Mouse (Mus musculus): ENCODE results near the gene Kat7. TPM values are rescaled to one million over a fixed set of nuclear protein-coding genes. Genes with fewer than 3 reads are reported as not detected.

Kat7 gene
- polyA plus RNA-seq, 1 experiment from 2014 or later, result 70.0 TPM

- H3K27me3 ChIP-seq, result no peaks in the 10 kb centered on the region
- peak overlapping the region; percentile 97 for H3K4me2 ChIP-seq (replicated peaks)
- H3K9me3 ChIP-seq (replicated peaks), result no peaks in the 10 kb centered on the region
- no peaks in the 10 kb centered on the region for H3K36me3 ChIP-seq
- no peak for ATAC-seq (ENCODE audit: insufficient number of reproducible peaks, low FRiP score, low TSS enrichment, low read depth)
- 0 out of 2 replicates have a peak overlapping the region, but pooled peaks have one; percentile 85 for H3K27ac ChIP-seq (replicated peaks)
- WGBS, result 60% methylated on average over 4 of the region's 4 CpGs
- peaks cover 22% of the 10 kb centered on the region for H3K4me1 ChIP-seq
- H3K9ac ChIP-seq, result no peak overlapping the region
- H3K4me3 ChIP-seq (replicated peaks), result peak overlapping the region; percentile 64; the same call in 1 of the 2 replicates
Measured at GRCm38 (mm10) chr11:95257930-95258329, 52.1 kb downstream of the Kat7 start.

DNA sequence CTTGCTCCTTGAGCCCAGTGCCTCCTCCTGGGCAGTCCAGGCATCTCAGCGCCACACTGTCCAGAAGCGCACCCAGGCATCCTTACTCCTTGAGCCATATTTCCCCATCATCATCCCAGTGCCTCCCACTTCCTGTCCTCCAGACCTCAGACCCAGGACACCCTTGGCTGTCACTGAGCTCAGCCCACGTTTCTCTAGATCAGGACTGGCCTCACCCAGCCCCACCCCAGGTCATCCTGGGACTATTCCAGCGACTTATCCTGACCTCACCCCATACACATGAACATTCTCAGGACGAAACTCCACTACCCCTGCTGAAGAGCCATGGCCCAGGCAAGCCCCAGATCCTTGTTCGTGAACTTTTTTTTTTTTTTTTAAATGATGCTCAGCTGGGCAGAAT is 54.3 kb downstream of the Kat7 start:
- Histone ChIP-seq H3K27ac (replicated peaks) (no peak overlapping the region), H3K9ac (no peak overlapping the region), H3K36me3 (no peaks in the 10 kb centered on the region), H3K4me2 (replicated peaks) (no peak overlapping the region), H3K4me3 (replicated peaks) (no peak overlapping the region), H3K27me3 (no peaks in the 10 kb centered on the region), H3K4me1 (peaks cover 28% of the 10 kb centered on the region), H3K9me3 (replicated peaks) (no peaks in the 10 kb centered on the region)
- no peak for ATAC-seq (ENCODE audit: insufficient number of reproducible peaks, low FRiP score, low TSS enrichment, low read depth)
- whole genome bisulfite sequencing, result 75% methylated on average over 6 of the region's 6 CpGs

- no peak overlapping the region for H3K27ac ChIP-seq (replicated peaks)
- H3K9me3 ChIP-seq (replicated peaks), result no peaks in the 10 kb centered on the region
- no peaks in the 10 kb centered on the region for H3K27me3 ChIP-seq
- no peak for ATAC-seq (ENCODE audit: insufficient number of reproducible peaks, low FRiP score, low TSS enrichment, low read depth)
- no peak overlapping the region for H3K4me3 ChIP-seq (replicated peaks)
- no peak overlapping the region for H3K9ac ChIP-seq
- no peak overlapping the region for H3K4me2 ChIP-seq (replicated peaks)
- WGBS, result 71% methylated on average over 8 of the region's 8 CpGs
- H3K36me3 ChIP-seq, result no peaks in the 10 kb centered on the region
- peaks cover 31% of the 10 kb centered on the region for H3K4me1 ChIP-seq
Measured at GRCm38 (mm10) chr11:95254165-95254564, 55.9 kb downstream of the Kat7 start.

DNA sequence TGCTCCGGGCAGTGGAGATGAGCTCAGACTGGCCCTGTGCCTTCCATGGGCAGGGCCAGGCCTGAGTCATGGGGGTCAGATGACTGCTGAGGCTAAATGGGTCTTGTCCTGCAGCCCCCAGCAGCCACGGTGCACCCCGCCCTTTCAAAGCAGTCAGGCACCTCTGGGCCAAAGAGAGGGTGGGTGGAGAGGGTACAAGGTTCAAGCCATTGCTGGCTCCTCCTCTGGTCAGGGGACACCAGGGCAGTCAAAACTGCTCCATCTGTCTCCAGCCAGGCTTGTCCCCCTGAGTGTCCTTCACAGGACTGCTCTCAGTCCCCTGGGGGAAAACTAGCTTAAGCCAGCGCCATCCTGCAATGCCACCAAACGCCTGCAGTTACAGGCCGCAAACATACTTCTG is 57.9 kb downstream of the Kat7 start:
- Histone ChIP-seq H3K9me3 (replicated peaks) (no peaks in the 10 kb centered on the region), H3K4me2 (replicated peaks) (no peak overlapping the region), H3K27ac (replicated peaks) (no peak overlapping the region), H3K36me3 (no peaks in the 10 kb centered on the region), H3K9ac (no peak overlapping the region), H3K27me3 (no peaks in the 10 kb centered on the region), H3K4me3 (replicated peaks) (no peak overlapping the region), H3K4me1 (peaks cover 28% of the 10 kb centered on the region)
- ATAC-seq (ENCODE audit: insufficient number of reproducible peaks, low FRiP score, low TSS enrichment, low read depth), result no peak
- WGBS, result 83% methylated on average over 6 of the region's 6 CpGs

DNA sequence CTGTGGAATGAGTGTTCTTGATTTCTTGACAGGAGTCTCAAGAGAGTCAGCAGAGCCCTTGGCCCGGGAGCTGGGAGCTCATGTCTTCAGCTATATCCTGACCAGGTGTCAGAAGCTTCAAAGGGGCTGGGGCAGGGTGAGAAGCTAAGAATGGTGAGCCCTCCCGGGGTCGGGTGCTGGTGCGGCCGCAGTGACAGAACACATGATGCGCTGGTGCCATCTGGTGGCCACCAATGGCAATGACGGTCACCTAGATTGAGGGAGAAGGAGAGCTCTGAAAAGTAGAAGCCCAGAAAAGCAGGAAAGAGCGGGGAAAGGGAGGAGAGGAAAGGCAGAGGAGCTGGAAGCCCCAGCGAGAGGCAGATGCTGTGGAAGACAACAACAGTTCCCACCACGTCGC is 58.8 kb downstream of the Kat7 start:
- H3K9ac ChIP-seq, result 0 out of 2 replicates have a peak overlapping the region, but pooled peaks have one; percentile 10
- no peaks in the 10 kb centered on the region for H3K27me3 ChIP-seq
- ATAC-seq (ENCODE audit: insufficient number of reproducible peaks, low FRiP score, low TSS enrichment, low read depth), result no peak

GRCm38 (mm10) chr11:95250110-95250509 is 59.9 kb downstream of the Kat7 start:
- H3K36me3 ChIP-seq, result no peaks in the 10 kb centered on the region
- peak; percentile 74 for ATAC-seq (ENCODE audit: insufficient number of reproducible peaks, low FRiP score, low TSS enrichment, low read depth)
- H3K4me3 ChIP-seq (replicated peaks), result no peak overlapping the region
- H3K4me2 ChIP-seq (replicated peaks), result no peak overlapping the region
- H3K27ac ChIP-seq (replicated peaks), result no peak overlapping the region
- no peaks in the 10 kb centered on the region for H3K9me3 ChIP-seq (replicated peaks)
- peaks cover 40% of the 10 kb centered on the region for H3K4me1 ChIP-seq
- H3K27me3 ChIP-seq, result no peaks in the 10 kb centered on the region
- no peak overlapping the region for H3K9ac ChIP-seq
- 35% methylated on average over 10 of the region's 10 CpGs for WGBS

More for the DNA sequence above, 58.8 kb downstream of the Kat7 start:
- no peaks in the 10 kb centered on the region for H3K36me3 ChIP-seq
- H3K4me2 ChIP-seq (replicated peaks), result no peak overlapping the region
- H3K27ac ChIP-seq (replicated peaks), result no peak overlapping the region
- H3K4me1 ChIP-seq, result peaks cover 34% of the 10 kb centered on the region
- no peaks in the 10 kb centered on the region for H3K9me3 ChIP-seq (replicated peaks)
- WGBS, result 5% methylated on average over 11 of the region's 11 CpGs
- no peak overlapping the region for H3K4me3 ChIP-seq (replicated peaks)

- no peak for ATAC-seq (ENCODE audit: insufficient number of reproducible peaks, low FRiP score, low TSS enrichment, low read depth)
- peak overlapping the region; percentile 63 for H3K27ac ChIP-seq (replicated peaks)
- H3K27me3 ChIP-seq, result no peaks in the 10 kb centered on the region
- H3K4me2 ChIP-seq (replicated peaks), result no peak overlapping the region
- no peaks in the 10 kb centered on the region for H3K36me3 ChIP-seq
- H3K4me1 ChIP-seq, result peaks cover 32% of the 10 kb centered on the region
- no peak overlapping the region for H3K4me3 ChIP-seq (replicated peaks)
- no peaks in the 10 kb centered on the region for H3K9me3 ChIP-seq (replicated peaks)
- 29% methylated on average over 14 of the region's 14 CpGs for WGBS
- H3K9ac ChIP-seq, result no peak overlapping the region
Measured at GRCm38 (mm10) chr11:95247065-95247464, 63.0 kb downstream of the Kat7 start.

DNA sequence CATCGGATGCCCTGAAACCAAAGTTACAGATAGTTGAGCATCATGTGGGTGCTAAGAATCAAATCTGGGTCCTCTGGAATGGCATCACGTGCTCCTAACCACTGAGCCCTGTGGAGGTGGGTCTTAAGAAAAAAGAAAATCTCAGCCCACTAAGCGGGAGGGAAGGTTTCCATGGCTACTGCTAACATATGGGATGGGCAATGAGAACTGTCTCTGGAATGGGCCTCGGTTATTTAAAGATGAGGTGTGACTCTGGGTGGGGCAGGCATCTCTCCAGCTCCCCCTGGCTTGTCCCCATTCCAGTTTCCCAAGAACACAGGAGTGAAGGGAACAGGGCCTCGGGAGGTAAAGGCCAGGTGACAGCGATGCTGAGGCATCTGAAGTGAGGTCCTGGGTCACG is 64.6 kb downstream of the Kat7 start:
- H3K36me3 ChIP-seq, result no peaks in the 10 kb centered on the region
- no peak overlapping the region for H3K27ac ChIP-seq (replicated peaks)
- H3K9me3 ChIP-seq (replicated peaks), result no peaks in the 10 kb centered on the region
- 61% methylated on average over 7 of the region's 7 CpGs for WGBS
- H3K4me2 ChIP-seq (replicated peaks), result no peak overlapping the region
- H3K27me3 ChIP-seq, result no peaks in the 10 kb centered on the region
- ATAC-seq (ENCODE audit: insufficient number of reproducible peaks, low FRiP score, low TSS enrichment, low read depth), result no peak
- H3K4me3 ChIP-seq (replicated peaks), result no peak overlapping the region
- H3K4me1 ChIP-seq, result peaks cover 25% of the 10 kb centered on the region
- no peak overlapping the region for H3K9ac ChIP-seq

DNA sequence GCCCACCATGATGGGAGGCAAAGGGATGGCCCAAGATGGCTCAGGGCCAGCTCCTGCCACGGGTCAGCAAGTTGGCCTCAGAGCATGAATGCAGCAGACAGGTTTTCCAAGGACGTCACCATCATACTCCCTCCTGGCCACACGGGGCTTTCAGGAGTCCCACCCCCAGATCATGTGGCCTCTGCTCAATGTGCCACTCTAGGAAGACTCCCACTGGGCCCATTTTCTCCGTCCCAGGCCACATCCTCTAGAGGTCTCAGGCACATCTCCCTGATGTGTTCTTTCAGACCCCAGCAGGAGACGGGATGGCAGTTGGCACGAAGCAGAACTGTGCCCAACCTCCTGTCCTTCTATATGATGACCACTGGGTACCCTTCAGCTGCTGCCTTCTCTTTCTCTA is 67.4 kb downstream of the Kat7 start:
- no peaks in the 10 kb centered on the region for H3K9me3 ChIP-seq (replicated peaks)
- WGBS, result 68% methylated on average over 6 of the region's 6 CpGs

DNA sequence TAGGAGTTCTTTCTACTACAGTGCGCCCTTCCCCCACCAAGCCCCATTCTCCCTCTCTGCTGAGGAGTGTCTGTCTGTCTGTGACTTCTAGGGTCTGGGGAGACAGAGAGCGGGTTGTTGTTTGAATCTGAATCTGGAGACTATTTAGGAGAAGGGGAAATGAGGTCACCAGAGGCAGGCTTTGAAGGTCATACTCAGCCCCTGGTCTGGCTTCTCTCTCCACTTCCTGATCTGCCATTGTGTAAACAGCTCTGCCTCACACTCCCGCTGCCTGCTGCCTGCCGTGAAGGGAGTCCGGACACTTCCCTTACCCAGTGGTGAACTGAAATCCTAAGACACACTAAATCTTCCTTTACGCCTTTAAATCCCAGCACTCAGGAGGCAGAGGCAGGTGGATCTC is 71.6 kb downstream of the Kat7 start:
- Histone ChIP-seq H3K4me3 (replicated peaks) (no peak overlapping the region), H3K9ac (no peak overlapping the region), H3K9me3 (replicated peaks) (no peaks in the 10 kb centered on the region), H3K4me1 (no peaks in the 10 kb centered on the region), H3K4me2 (replicated peaks) (no peak overlapping the region), H3K27ac (replicated peaks) (no peak overlapping the region), H3K27me3 (no peaks in the 10 kb centered on the region), H3K36me3 (no peaks in the 10 kb centered on the region)
- no peak for ATAC-seq (ENCODE audit: insufficient number of reproducible peaks, low FRiP score, low TSS enrichment, low read depth)
- WGBS, result 59% methylated on average over 6 of the region's 6 CpGs

More for the DNA sequence above, 67.4 kb downstream of the Kat7 start:
- no peak overlapping the region for H3K4me2 ChIP-seq (replicated peaks)
- no peak overlapping the region for H3K9ac ChIP-seq
- no peak overlapping the region for H3K4me3 ChIP-seq (replicated peaks)
- H3K27ac ChIP-seq (replicated peaks), result no peak overlapping the region
- H3K4me1 ChIP-seq, result peaks cover 17% of the 10 kb centered on the region
- H3K36me3 ChIP-seq, result no peaks in the 10 kb centered on the region
- no peak for ATAC-seq (ENCODE audit: insufficient number of reproducible peaks, low FRiP score, low TSS enrichment, low read depth)
- H3K27me3 ChIP-seq, result no peaks in the 10 kb centered on the region

- WGBS, result 37% methylated on average over 6 of the region's 6 CpGs
- peaks cover 24% of the 10 kb centered on the region for H3K4me1 ChIP-seq
- H3K9ac ChIP-seq, result no peak overlapping the region
- no peaks in the 10 kb centered on the region for H3K9me3 ChIP-seq (replicated peaks)
- H3K4me2 ChIP-seq (replicated peaks), result peak overlapping the region; percentile 47
- no peak for ATAC-seq (ENCODE audit: insufficient number of reproducible peaks, low FRiP score, low TSS enrichment, low read depth)
- no peaks in the 10 kb centered on the region for H3K27me3 ChIP-seq
- no peak overlapping the region for H3K27ac ChIP-seq (replicated peaks)
- H3K36me3 ChIP-seq, result no peaks in the 10 kb centered on the region
- H3K4me3 ChIP-seq (replicated peaks), result peak overlapping the region; percentile 16; the same call in 1 of the 2 replicates
Measured at GRCm38 (mm10) chr11:95232329-95232696, 77.7 kb downstream of the Kat7 start.

- WGBS, result 9% methylated on average over 24 of the region's 24 CpGs
- Histone ChIP-seq H3K9ac (no peak overlapping the region), H3K27me3 (no peaks in the 10 kb centered on the region), H3K36me3 (no peaks in the 10 kb centered on the region), H3K4me2 (replicated peaks) (peak overlapping the region; percentile 47), H3K9me3 (replicated peaks) (no peaks in the 10 kb centered on the region), H3K4me3 (replicated peaks) (peak overlapping the region; percentile 16; the same call in 1 of the 2 replicates), H3K4me1 (peaks cover 27% of the 10 kb centered on the region), H3K27ac (replicated peaks) (peak overlapping the region; percentile 9; the same call in 1 of the 2 replicates)
- 0 out of 2 replicates have a peak, but pooled peaks have one; percentile 51 for ATAC-seq (ENCODE audit: insufficient number of reproducible peaks, low FRiP score, low TSS enrichment, low read depth)
Measured at GRCm38 (mm10) chr11:95231688-95232328, 78.2 kb downstream of the Kat7 start.
